In the genomic region with DNA sequence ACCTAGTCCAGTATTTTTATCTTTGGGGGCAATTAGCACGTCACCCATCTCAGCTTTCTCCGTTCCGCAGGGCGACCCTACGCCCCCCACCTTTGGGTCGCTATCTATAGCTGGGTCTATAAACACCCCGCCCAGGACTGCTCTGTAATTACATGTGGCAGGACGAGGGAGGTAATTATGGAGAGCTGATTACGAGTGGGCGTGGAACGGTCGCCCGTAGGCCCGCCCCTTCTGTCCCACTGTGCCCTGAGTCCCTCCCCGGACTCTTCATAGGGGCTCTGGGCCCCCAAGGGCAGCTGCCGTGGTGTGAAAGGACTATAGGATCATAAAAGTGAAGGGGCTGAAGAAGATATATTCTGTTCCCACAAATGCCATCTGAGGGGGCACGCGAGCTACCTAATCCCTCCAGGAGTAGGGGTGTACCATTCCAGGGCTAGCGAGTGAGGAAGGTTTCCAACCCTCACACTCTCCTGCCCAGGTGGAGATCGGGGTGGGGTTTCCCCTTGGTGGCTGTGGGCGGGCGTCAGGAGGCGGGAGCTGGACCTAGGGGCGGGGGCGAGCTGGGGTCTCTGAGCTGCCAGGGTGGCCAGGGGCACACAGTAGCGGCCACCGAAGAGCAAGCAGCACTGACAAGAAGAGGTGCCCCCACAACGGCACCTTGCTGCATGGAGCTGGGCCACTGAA, we compare ENCODE assay signal across 9 mouse cellular contexts. TPM values are rescaled to one million over a fixed set of nuclear protein-coding genes. Genes with fewer than 3 reads are reported as not detected.
DNase-seq lines count a peak whose midpoint lies in the region; ATAC-seq lines count a peak whose summit lies in the region.
"Had no signal": no experiment of that assay in that cellular context is flagged by ENCODE, and none has a peak within 500 bp of the region (broad histone marks: within the 10 kb centered on the region; RNA-seq: fewer than 3 reads in every experiment).

A gene (plus strand): TSS at position 560 of the 684 bp plus-strand sequence.

- H3K9me3 ChIP-seq in kidney, embryonic 15.5 days (replicated peaks): no peaks in the 10 kb centered on the region
- no peaks in the 10 kb centered on the region for H3K9me3 ChIP-seq in heart, embryonic 16.5 days (replicated peaks; ENCODE audit: control insufficient read depth, low read length)
- H3K9me3 ChIP-seq in neural tube, embryonic 15.5 days (replicated peaks): no peaks in the 10 kb centered on the region

- peaks cover 42% of the 10 kb centered on the region for H3K27me3 ChIP-seq in kidney, embryonic 15.5 days
- peaks cover 18% of the 10 kb centered on the region for H3K27me3 ChIP-seq in heart, embryonic 16.5 days (ENCODE audit: control insufficient read depth, insufficient read depth, low read length)
- H3K27me3 ChIP-seq in neural tube, embryonic 15.5 days (replicated peaks): no peaks in the 10 kb centered on the region

- H3K36me3 ChIP-seq in kidney, embryonic 15.5 days: peaks cover 39% of the 10 kb centered on the region
- H3K36me3 ChIP-seq in heart, embryonic 16.5 days (ENCODE audit: control insufficient read depth, insufficient read depth): peaks cover 17% of the 10 kb centered on the region
- H3K36me3 ChIP-seq in neural tube, embryonic 15.5 days: peaks cover 32% of the 10 kb centered on the region

- DNase-seq in kidney, adult 11 months: no peak
- peak; percentile 26 to 49 for DNase-seq in cerebellum, postnatal 25 days
- DNase-seq in left cerebral cortex, postnatal 36 days (ENCODE audit: low spot score in 2 of 2): no peak
- DNase-seq in embryo, embryonic 9.5 days (ENCODE audit: extremely low spot score): no peak

- no peak within 1 kb of the TSS for H3K27ac ChIP-seq in kidney, embryonic 15.5 days
- H3K27ac ChIP-seq in heart, embryonic 16.5 days (ENCODE audit: low read length): no peak within 1 kb of the TSS
- peak within 1 kb of the TSS; percentile 28; the same call in 1 of the 2 replicates for H3K27ac ChIP-seq in neural tube, embryonic 15.5 days (replicated peaks)
- H3K27ac ChIP-seq: macrophage had no signal

- H3K9ac ChIP-seq in kidney, embryonic 15.5 days: peak within 1 kb of the TSS; percentile 19; the same call in 1 of the 2 replicates
- peak within 1 kb of the TSS; percentile 55 for H3K9ac ChIP-seq in heart, embryonic 16.5 days (ENCODE audit: low read length)
- H3K9ac ChIP-seq in neural tube, embryonic 15.5 days (replicated peaks): peak within 1 kb of the TSS; percentile 48

- H3K4me2 ChIP-seq in kidney, embryonic 15.5 days: peak within 1 kb of the TSS; percentile 57
- peak within 1 kb of the TSS; percentile 55 for H3K4me2 ChIP-seq in heart, embryonic 16.5 days (ENCODE audit: low read depth, low read length)
- peak within 1 kb of the TSS; percentile 65 for H3K4me2 ChIP-seq in neural tube, embryonic 15.5 days

- peak within 1 kb of the TSS; percentile 27 for H3K4me3 ChIP-seq in kidney, embryonic 15.5 days (replicated peaks)
- peak within 1 kb of the TSS; percentile 34 for H3K4me3 ChIP-seq in heart, embryonic 16.5 days (ENCODE audit: low read length)
- peak within 1 kb of the TSS; percentile 35 for H3K4me3 ChIP-seq in neural tube, embryonic 15.5 days (replicated peaks)

- 4% methylated on average over 28 of the region's 28 CpGs for WGBS in kidney, embryonic 15.5 days
- WGBS in heart, embryonic 16.5 days: 7% methylated on average over 28 of the region's 28 CpGs
- 4% methylated on average over 28 of the region's 28 CpGs for WGBS in neural tube, embryonic 15.5 days

- H3K4me1 ChIP-seq in kidney, embryonic 15.5 days: peaks cover 45% of the 10 kb centered on the region
- peaks cover 20% of the 10 kb centered on the region for H3K4me1 ChIP-seq in heart, embryonic 16.5 days (ENCODE audit: control insufficient read depth, insufficient read depth, low read length)
- H3K4me1 ChIP-seq in neural tube, embryonic 15.5 days: peaks cover 41% of the 10 kb centered on the region

- peak; percentile 38 for ATAC-seq in kidney, embryonic 15.5 days (replicated peaks; ENCODE audit: low FRiP score)
- ATAC-seq in heart, embryonic 16.5 days (replicated peaks; ENCODE audit: extremely low read depth, insufficient read depth, low FRiP score): no peak
- peak; percentile 68 for ATAC-seq in neural tube, embryonic 15.5 days (ENCODE audit: low FRiP score)
- ATAC-seq in frontal cortex, adult (ENCODE audit: low TSS enrichment): no peak

- intact Hi-C loops in left cerebral cortex, postnatal 36 days (cut with DNase I): loop anchor here (10.0 kb wide), 1 partner anchor 556 kb away; a partner anchor contains a TSS

RNA-seq across cellular contexts. Expression of the gene that starts here (rescaled TPM):
- 2.2 and 6.6 TPM in 2 replicates for polyA plus RNA-seq in kidney, embryonic 15.5 days (2015; fragmentation: Nextera tagmentation; extraction: Ambion mirVana)
- 1.1 and 1.2 TPM in 2 replicates for polyA plus RNA-seq in heart, embryonic 16.5 days (2015; fragmentation: Nextera tagmentation; extraction: Ambion mirVana)
- total RNA-seq in left cerebral cortex, postnatal 36 days (2021): 10 to 100 TPM; 15.1 to 16.3 TPM
- polyA plus RNA-seq in neural tube, embryonic 15.5 days (2015; fragmentation: Nextera tagmentation; extraction: Ambion mirVana): 8.3 and 9.4 TPM in 2 replicates

Comparison
In these comparisons a context has a peak if more than half of its experiments do, and no peak if none do; other contexts are left out.
1. ATAC-seq: peak in kidney, embryonic 15.5 days (single experiment) and neural tube, embryonic 15.5 days (single experiment); none in heart, embryonic 16.5 days (single experiment) and frontal cortex, adult (single experiment).
2. DNase-seq: peak in cerebellum, postnatal 25 days (2 of 2); none in kidney, adult 11 months (single experiment), left cerebral cortex, postnatal 36 days (0 of 2) and embryo, embryonic 9.5 days (single experiment).
3. Peak in every context shown above with its lines, with median percentiles within 50 percentile points of each other: H3K4me2 ChIP-seq, H3K4me3 ChIP-seq and H3K9ac ChIP-seq.